Mouse (Mus musculus) heart, postnatal 4 days (tissue): ENCODE results near the gene Trio. TPM values are rescaled to one million over a fixed set of nuclear protein-coding genes. Genes with fewer than 3 reads are reported as not detected.

Experiments
- DNase-seq: peaks from one replicate; pipeline ENCODE4 v3.0.0; 2021
- total RNA-seq, 2 experiments: library from RNA; stranded (reverse); gene quantifications; 2 replicates each; pipeline ENCODE4 v1.2.3; 2021

Trio gene
- total RNA-seq, 2 experiments from 2014 or later, result 91.2 to 98.7 TPM

GRCm38 (mm10) chr15:28037651-28038050 lies 12.0 kb upstream of the Trio start:
- DNase-seq, result no peak

- DNase-seq, result no peak
Observed at GRCm38 (mm10) chr15:28035601-28036000, 10.0 kb upstream of the Trio start.

- no peak for DNase-seq
Observed at GRCm38 (mm10) chr15:28034636-28035035, 9.0 kb upstream of the Trio start.

- DNase-seq, result no peak
Observed at GRCm38 (mm10) chr15:28029371-28029770, 3.7 kb upstream of the Trio start.

- DNase-seq, result no peak
Observed at GRCm38 (mm10) chr15:28028542-28028941, 2.9 kb upstream of the Trio start.

GRCm38 (mm10) chr15:28026167-28026481 lies 476 bp upstream of the Trio start:
- DNase-seq, result no peak

GRCm38 (mm10) chr15:28024965-28025338 lies 696 bp downstream of the Trio start:
- peak; percentile 62 for DNase-seq

- DNase-seq, result peak; percentile 84
Observed at GRCm38 (mm10) chr15:28024031-28024964, 1.4 kb downstream of the Trio start.

- DNase-seq, result peak; percentile 28
Observed at GRCm38 (mm10) chr15:28021591-28022209, 3.9 kb downstream of the Trio start.

- DNase-seq, result no peak
Observed at GRCm38 (mm10) chr15:28019393-28020070, 6.1 kb downstream of the Trio start.

GRCm38 (mm10) chr15:28007516-28007915 lies 18.1 kb downstream of the Trio start:
- no peak for DNase-seq

- no peak for DNase-seq
Observed at GRCm38 (mm10) chr15:28004192-28004767, 21.4 kb downstream of the Trio start.

GRCm38 (mm10) chr15:28002515-28002914 lies 23.1 kb downstream of the Trio start:
- DNase-seq, result no peak

- DNase-seq, result no peak
Observed at GRCm38 (mm10) chr15:28001299-28001698, 24.3 kb downstream of the Trio start.

- no peak for DNase-seq
Observed at GRCm38 (mm10) chr15:27998621-27999359, 26.9 kb downstream of the Trio start.

GRCm38 (mm10) chr15:27997917-27998316 lies 27.7 kb downstream of the Trio start:
- no peak for DNase-seq

GRCm38 (mm10) chr15:27997391-27997841 lies 28.2 kb downstream of the Trio start:
- DNase-seq, result peak; percentile 80

GRCm38 (mm10) chr15:27996750-27997149 lies 28.9 kb downstream of the Trio start:
- DNase-seq, result no peak

- no peak for DNase-seq
Observed at GRCm38 (mm10) chr15:27995421-27995820, 30.2 kb downstream of the Trio start.

- no peak for DNase-seq
Observed at GRCm38 (mm10) chr15:27994870-27995269, 30.8 kb downstream of the Trio start.

- DNase-seq, result no peak
Observed at GRCm38 (mm10) chr15:27993528-27993927, 32.1 kb downstream of the Trio start.

- DNase-seq, result no peak
Observed at GRCm38 (mm10) chr15:27992596-27992995, 33.1 kb downstream of the Trio start.
